Mouse (Mus musculus) layer of hippocampus, adult 11-12 months (tissue): Measurements from ENCODE around the gene Card19.

Source experiments
- DNase-seq: peaks from one replicate; pipeline ENCODE4 v3.0.0; 2022; ENCODE audit warnings: low spot score

The Card19 gene

DNA sequence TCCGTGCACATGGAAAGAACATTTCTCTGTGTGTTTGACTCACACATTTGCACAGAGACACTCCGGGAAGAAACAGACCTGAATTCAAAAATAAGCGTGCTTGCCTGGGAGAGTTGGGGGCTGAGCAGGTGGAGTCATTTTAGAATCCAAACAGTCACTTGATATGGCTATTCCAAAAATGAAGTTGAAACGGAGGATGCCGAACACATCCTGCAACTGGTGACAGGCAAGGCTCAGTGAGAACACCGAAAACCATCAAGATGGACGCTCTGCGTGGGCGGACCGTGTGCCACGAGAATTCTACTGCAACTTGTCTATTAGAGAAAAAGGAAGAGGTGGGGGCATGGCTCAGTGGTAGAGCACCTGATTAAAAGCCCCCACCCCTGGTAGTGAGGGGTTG is 45.2 kb downstream of the Card19 start:
- DNase-seq, result no peak

DNA sequence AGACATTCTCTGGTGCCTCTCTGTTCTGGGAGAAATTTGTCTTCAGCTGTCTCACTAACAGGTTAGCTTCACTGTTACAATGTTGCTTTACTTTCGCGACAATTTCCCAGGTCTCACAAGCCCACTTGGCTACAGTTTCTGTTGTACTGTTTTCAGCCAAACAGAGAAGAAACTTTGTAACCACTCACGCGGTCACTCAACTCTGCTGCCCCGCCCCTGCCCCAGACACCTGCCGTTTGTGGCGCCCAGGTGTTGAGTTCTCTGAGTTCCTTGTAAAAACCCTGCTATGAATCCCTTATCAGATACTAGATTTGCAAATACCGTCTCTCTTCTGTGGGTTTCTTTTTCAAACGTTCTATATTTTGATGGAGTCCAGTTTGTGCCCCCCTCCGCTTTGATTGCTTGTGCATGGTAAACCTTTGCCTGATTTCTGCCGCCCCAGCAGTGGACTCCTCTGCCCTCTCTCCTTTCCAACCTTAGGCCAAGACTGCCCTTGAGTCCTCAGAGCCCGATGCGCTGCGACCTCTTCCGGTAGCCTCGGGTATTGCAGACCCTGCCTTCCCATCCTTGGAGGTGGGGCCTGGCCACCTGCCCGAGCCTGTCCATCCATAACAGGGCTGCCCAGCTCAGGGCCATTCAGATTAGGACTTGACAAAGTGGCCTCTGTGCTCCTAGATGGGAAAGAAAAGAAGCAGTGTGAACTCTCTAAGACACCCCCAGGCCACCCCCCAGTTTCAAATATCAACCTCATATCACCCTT is 46.2 kb downstream of the Card19 start:
- peak; percentile 92 for DNase-seq

- DNase-seq, result no peak
These were observed 48.8 kb downstream of the Card19 start for GRCm38 (mm10) chr13:49167081-49167480.

DNA sequence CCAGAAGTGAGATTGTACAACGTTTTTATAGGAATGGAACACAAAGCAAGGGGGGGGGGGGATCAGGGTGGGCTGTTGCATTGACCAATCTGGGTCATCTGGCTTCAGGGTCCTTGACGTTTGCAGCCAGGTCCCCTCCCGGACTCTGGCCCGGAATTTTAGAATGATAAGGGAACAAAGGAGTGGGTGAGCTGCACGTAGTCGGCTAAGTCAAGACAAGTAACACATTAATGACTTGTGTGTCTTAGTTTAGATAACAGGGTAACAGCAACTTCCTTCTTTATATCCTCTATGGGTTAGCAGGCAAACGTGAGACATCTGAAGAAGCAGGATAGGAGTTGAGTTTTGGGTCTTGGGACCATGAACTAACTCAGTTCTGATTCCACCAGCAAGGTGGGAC is 52.2 kb downstream of the Card19 start:
- DNase-seq, result no peak

DNA sequence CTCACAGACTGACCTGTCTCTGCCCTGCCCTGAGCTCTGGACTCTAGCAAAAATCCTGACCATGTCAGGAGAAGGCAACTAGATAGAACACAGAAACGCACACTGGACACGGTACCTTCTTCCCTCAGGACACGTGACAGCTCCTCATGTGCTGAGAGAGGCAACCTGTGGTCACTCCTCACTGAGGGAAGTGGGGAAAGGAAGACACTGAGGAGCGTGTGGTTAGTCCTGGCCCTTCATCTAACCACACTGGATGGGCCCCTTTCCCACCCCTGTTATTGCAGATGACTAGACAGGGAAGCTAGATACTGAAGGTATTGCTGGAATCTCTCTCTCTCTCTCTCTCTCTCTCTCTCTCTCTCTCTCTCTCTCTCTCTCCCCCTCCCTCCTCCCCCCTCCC is 53.1 kb downstream of the Card19 start:
- DNase-seq, result no peak

DNA sequence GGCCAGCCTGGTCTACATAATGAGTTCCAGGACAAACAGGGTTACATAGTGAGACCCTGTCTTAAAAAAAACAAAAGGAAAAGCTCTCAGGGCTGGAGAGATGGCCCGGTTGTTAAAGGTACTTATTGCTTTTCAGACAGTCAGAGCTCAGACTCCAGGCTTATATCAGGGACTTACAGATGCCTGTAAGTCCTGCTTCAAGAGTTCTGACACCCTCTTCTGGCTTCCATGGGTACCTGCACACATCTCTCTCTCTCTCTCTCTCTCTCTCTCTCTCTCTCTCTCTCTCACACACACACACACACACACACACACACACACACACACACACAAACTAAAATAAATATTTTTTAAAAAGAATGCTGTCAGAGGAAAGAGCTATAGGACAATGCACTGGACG is 54.6 kb downstream of the Card19 start:
- DNase-seq, result no peak

GRCm38 (mm10) chr13:49158040-49158713 is 57.7 kb downstream of the Card19 start:
- DNase-seq, result no peak

GRCm38 (mm10) chr13:49156645-49157044 is 59.2 kb downstream of the Card19 start:
- no peak for DNase-seq

- DNase-seq, result no peak
These were observed 61.2 kb downstream of the Card19 start for GRCm38 (mm10) chr13:49154621-49155020.

DNA sequence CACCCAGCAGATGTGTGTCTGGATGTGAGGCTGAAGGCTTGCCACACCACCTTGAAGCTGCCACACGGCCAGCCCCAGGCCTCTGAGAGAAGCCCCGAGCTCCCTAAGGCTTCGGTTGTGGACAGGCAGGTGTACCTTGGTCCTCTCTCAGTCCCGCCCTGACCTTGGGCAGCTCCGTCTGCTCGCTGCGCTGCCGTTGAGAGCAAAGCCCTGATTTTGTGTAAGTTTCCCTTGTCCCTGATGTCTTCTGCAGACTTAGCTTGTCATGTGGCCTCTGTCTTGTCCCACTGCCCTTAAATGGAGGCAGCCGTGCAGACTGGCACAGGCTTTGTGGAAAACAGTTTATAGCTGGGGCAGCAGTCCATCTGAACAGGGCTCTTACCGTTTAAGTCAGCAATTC is 61.8 kb downstream of the Card19 start:
- no peak for DNase-seq
